Mouse (Mus musculus) cerebellum, adult 2 months (tissue): ENCODE measurements around the gene Mettl14.

ENCODE experiments used
- CTCF ChIP-seq: fragments of 200-500 bp; IDR thresholded peaks from 2 replicates; pipeline ENCODE4 v1.5.1; 2011; ENCODE audit warnings: low read depth, mild to moderate bottlenecking, control low read depth, low read length, moderate library complexity, borderline replicate concordance; ENCODE audit not compliant: insufficient read depth
- POLR2A ChIP-seq: fragments of 200-500 bp; IDR thresholded peaks from 2 replicates; pipeline ENCODE4 v1.6.1; 2011; ENCODE audit warnings: low read length, control low read depth, borderline replicate concordance; ENCODE audit not compliant: insufficient read depth

DNA sequence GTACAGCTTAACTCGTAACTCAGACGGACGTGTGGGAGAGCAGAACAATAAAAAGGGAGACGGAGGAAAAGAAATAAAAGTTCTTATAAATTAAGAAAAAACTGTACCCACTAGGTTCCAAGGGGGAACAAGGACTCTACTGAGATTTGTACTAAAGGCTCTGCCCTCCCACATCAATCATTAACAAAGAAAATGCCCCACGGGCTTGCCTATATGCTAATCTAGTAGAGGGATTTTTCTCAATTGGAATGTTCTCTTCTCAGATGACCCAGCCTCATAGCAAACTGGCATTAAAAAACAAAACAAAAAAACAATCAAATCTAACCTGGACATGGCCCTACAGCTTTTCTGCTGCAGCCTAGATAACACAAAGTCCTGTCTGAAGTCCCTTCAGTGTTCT is 9.7 kb upstream of the Mettl14 start:
- TF ChIP-seq POLR2A = no peak
- TF ChIP-seq CTCF = no peak
